Mouse (Mus musculus): ENCODE results near the gene Kcnj4.
A peak's percentile ranks its signal among the peaks of the same experiment; 100 is the strongest.
"Not testable (repeated sequence)": the region's sequence is repeated elsewhere in the genome, so short reads cannot be mapped to it uniquely, and the experiment has no call there.

The Kcnj4 gene

GRCm38 (mm10) chr15:79511553-79512320 is 6.7 kb upstream of the Kcnj4 start:
- peak; percentile 81 to 85 for DNase-seq

GRCm38 (mm10) chr15:79510425-79510824 is 5.4 kb upstream of the Kcnj4 start:
- DNase-seq = no peak

DNA sequence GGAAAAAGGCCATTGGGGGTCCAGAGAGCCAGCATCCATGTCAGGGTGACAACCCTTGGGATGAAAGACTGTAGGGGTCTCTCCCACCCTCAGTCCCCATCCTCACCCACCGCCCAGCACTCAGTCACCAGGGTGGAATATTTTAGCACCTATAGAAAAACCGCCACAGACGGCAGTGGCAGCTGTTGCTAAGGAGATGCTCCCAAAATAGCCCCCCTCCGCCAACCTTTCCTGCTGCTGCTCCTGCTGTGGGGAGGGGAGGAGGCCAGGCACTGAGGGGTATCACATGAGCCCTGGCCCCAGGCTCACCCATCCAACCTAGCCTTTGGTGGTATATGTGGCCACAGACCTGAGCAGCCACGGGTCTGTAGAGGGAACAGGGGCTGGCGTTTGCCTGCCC is 5.0 kb upstream of the Kcnj4 start:
- DNase-seq = no peak

DNA sequence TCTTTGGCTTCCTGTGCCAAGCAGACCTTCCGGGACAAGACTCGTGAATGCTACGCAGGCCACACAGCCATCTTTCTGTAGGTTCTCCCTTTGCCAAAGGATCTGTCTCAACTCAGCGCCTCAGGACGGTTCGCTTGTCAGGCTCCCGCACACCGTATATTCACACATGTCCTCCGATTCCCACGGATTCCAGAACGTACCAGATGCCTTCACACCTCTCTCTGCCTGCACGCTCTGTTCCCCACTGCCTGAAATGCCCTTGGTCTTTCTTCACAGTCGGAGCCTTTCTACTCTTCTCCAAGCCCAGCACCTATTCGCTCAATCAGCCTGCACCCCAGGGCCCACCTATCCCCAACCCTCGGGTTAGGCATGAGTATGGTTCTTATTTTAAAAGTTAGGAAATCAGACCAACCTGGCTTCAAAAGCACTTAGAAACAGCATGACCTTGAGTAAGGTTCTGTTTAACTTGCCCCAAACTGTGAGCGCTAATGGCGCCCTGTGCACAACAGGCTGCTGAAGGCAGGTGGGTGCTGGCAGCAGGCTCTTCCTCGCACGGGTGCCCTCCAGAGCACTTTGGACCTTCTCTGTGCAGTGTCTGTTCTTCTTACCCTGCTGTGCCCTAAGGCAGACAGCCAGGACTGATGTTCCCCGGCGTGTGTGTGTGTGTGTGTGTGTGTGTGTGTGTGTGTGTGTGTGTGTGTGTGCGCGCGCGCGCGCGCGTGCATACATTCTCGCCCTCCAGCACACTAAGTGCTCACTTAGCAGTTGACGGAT is 2.2 kb upstream of the Kcnj4 start:
- no peak for DNase-seq

- no peak for DNase-seq
Observed at GRCm38 (mm10) chr15:79506460-79506859, 1.4 kb upstream of the Kcnj4 start.

- peak; percentile 42 to 54 for DNase-seq
Observed at GRCm38 (mm10) chr15:79505616-79506283, 709 bp upstream of the Kcnj4 start.

GRCm38 (mm10) chr15:79503438-79503837 is 1.6 kb downstream of the Kcnj4 start:
- DNase-seq = no peak

DNA sequence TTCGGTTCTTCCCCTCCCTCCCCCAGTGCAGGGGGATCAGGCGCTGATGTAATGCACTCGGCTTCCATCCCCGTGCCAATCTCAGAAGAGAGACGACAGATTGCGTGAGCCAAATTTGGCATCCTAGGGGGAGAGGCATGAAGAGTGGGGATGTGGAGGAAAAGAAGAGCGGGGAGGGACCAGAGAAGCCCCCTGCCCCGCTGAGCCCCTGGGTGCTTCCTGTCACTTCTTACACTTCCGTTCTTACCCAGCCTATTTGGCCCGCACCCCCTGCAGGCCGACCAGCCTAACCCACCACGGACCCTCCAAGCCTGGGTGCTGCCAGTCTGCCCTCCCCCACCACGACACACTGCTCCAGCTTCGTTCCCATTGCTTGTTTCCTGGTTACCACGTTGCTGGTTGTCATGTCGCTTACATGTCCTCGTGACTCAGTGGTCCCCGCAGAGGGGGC is 2.1 kb downstream of the Kcnj4 start:
- DNase-seq = no peak

DNA sequence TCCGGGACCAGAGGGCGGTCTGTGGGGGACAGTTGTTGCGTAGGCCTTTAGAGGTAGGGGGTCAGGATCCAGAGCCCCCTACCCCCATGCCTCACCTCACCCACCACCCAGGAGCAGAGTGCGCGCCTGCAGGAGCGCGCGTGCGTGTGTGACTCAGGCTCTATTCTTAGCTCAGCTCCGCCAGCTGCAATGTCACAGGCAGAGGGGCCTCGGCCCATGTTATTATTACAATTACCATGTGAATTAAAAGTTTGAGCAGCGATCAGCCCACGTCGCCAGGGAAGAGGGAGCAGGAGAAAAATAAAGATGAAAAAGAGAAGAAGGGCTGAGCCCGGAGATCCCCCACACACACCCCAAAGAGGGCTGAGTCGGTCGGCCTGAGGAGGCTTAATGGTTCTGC is 4.9 kb downstream of the Kcnj4 start:
- no peak for DNase-seq

DNA sequence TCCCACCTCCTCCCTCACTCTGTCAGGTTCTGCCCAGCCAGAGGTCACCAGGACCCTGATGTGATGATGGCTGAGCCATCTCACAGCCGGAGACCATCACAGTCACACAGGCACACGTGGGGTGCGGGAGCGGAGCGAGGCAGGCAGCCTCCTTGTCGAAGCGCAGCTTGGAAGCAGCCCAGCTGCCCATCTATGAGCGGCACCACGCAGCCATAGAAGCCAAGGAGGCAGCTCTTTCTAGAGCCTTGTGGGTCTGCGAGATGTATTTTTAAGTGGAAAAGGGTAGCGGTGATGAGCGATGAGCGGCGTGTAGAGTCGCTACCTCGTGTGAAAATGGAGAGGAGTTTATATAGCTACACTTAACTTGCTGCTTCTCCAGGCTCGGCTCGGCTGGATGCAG is 11.5 kb downstream of the Kcnj4 start:
- DNase-seq = no peak

DNA sequence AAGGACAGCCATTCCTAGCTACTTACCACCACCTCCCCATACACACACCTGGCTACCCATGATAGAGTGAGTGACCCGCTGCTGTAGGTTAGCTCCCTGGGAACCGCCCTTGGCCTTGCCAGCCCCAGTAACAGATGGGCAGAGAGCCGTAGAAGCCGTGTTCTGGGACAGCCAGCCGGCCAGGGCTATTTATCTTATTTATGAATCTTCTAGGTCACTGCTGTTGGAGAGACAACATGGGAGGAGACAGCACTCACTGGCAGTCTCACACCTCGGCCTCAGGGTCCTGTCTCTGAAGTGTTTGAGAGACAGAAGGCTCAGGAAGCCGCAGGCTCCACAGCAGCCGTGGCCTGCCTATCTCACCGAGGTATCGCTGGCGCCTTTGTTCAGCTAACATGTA is 15.6 kb downstream of the Kcnj4 start:
- no peak for DNase-seq

DNA sequence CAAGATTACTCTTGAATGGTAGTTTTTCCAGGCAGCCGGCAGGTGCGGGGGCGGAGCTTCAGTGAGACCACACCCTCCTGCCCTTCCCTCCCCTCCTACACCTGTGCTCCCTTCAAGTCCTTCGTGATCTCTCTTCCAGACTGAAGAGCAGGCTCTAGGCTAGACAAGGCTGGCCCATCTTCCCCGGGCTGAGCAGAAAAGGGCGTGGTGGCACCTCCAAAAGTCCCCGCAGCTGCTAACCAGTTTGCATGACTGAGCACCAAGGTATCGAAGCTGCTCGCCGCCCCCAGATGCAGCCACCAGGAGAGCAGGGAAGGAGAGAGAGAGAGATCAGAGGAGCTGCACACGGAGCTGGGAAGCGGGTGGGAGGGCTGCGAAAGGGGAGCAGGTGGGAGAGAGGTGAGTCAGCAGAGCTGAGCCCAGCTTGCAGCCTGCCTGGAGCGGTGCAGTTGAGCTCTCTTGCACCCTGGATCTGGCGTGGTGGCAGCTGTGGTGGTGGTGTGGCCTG is 23.8 kb downstream of the Kcnj4 start:
- peak; percentile 27 to 29 for DNase-seq

- DNase-seq = no peak
Observed at GRCm38 (mm10) chr15:79477227-79477626, 27.8 kb downstream of the Kcnj4 start.

GRCm38 (mm10) chr15:79473638-79474355 is 31.2 kb downstream of the Kcnj4 start:
- no peak for DNase-seq

- no peak for DNase-seq
Observed at GRCm38 (mm10) chr15:79473042-79473441, 32.0 kb downstream of the Kcnj4 start.

DNA sequence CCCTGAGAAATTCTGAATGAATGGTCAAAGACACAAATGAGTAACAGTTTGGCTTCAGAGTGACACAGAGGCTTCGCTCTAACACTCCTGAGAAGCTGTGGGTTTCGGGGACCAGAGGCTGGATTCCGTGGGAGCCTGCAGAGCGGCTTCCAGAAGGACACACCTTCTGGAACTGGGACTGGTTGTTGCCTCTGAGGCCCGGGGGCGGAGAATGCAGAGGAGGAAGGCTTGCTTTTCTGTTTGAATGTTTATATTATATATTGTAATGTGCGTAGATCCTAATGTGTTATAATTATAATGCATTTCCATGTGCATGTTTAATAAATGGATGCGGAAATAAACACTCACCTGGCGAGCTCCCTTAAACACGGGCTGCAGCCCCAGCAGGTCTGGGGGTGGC is 33.9 kb downstream of the Kcnj4 start:
- no peak for DNase-seq

DNA sequence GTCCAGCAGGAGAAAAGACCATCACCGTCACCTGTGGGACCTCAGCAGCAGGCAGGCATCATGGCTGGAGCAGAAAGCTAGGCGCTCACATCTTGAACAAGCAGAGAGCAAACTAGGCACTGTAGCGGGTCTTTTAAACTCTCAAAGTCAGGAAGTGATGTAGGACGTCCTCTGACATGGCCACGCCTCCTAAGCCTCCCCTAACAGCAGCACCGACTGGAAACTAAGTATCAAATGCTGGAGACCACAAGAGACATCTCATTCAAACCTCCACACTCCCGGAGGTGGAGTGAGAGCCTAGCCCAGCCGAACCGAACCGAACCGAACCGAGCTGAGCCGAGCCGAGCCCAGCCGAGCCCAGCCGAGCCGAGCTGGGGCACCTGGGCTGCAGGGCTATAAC is 34.5 kb downstream of the Kcnj4 start:
- DNase-seq = no peak

- no peak for DNase-seq
Observed at GRCm38 (mm10) chr15:79469577-79469976, 35.5 kb downstream of the Kcnj4 start.

- DNase-seq = peak; percentile 83 to 87
Observed at GRCm38 (mm10) chr15:79466601-79467286, 38.3 kb downstream of the Kcnj4 start.

- no peak for DNase-seq
Observed at GRCm38 (mm10) chr15:79456546-79456945, 48.5 kb downstream of the Kcnj4 start.

DNA sequence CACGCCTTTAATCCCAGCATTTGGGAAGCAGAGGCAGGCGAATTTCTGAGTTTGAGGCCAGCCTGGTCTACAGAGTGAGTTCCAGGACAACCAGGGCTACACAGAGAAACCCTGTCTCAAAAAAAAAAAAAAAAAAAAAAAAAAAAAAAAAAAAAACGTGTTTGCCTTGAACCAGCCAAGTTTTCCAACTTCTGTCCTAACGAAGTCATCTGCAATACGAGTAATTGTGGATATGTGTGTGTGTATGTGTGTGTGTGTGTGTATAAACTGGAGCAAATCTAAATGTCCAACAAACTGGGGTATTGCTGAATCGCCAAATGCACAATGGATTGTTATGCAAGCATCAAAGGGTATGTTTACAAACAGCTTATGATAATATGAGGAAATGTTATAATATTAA is 48.9 kb downstream of the Kcnj4 start:
- not testable (repeated sequence) for DNase-seq

Measured in lung, adult 18-20 months (tissue).